Mouse (Mus musculus) embryo, embryonic 11 days (tissue): ENCODE measurements around the gene Acot1.
"Not testable (repeated sequence)": the region's sequence is repeated elsewhere in the genome, so short reads cannot be mapped to it uniquely, and the experiment has no call there.

Experiments
- DNase-seq: peaks from one replicate; pipeline ENCODE4 v3.0.0-alpha.2; 2015

The Acot1 gene

GRCm38 (mm10) chr12:84009171-84009965 lies at the start of gene Acot1:
Acot1 (plus strand) TSS chr12:84009490.
- DNase-seq, result peak; percentile 85

- DNase-seq, result no peak
These were observed 44.1 kb upstream of the Acot1 start for GRCm38 (mm10) chr12:83965235-83965634.

- DNase-seq, result peak; percentile 66
These were observed 37.2 kb upstream of the Acot1 start for GRCm38 (mm10) chr12:83972117-83972516.

- no peak for DNase-seq
These were observed 30.4 kb upstream of the Acot1 start for GRCm38 (mm10) chr12:83978862-83979261.

- no peak for DNase-seq
These were observed 27.7 kb upstream of the Acot1 start for GRCm38 (mm10) chr12:83981615-83982014.

- DNase-seq, result no peak
These were observed 24.5 kb upstream of the Acot1 start, which contains the start of gene Heatr4 for GRCm38 (mm10) chr12:83984752-83985151. Heatr4 (minus strand) TSS chr12:83984852.

- no peak for DNase-seq
These were observed 22.1 kb upstream of the Acot1 start for GRCm38 (mm10) chr12:83987242-83987582.

- peak; percentile 90 for DNase-seq
These were observed 21.5 kb upstream of the Acot1 start, which contains the start of gene Acot2 for GRCm38 (mm10) chr12:83987583-83988441. Acot2 (plus strand) TSS chr12:83987861.

- DNase-seq, result no peak
These were observed 20.8 kb upstream of the Acot1 start for GRCm38 (mm10) chr12:83988483-83988882.

- no peak for DNase-seq
These were observed 19.9 kb upstream of the Acot1 start for GRCm38 (mm10) chr12:83989378-83989777.

- DNase-seq, result no peak
These were observed 12.1 kb upstream of the Acot1 start for GRCm38 (mm10) chr12:83997221-83997620.

GRCm38 (mm10) chr12:83998341-83999107 lies 10.8 kb upstream of the Acot1 start:
- DNase-seq, result no peak

- DNase-seq, result not testable (repeated sequence)
These were observed 10.1 kb upstream of the Acot1 start for GRCm38 (mm10) chr12:83999237-83999636.

- no peak for DNase-seq
These were observed 8.9 kb upstream of the Acot1 start for GRCm38 (mm10) chr12:84000418-84000817.

- no peak for DNase-seq
These were observed 5.4 kb upstream of the Acot1 start for GRCm38 (mm10) chr12:84003866-84004265.

- no peak for DNase-seq
These were observed 1.0 kb upstream of the Acot1 start for GRCm38 (mm10) chr12:84008251-84008650.

GRCm38 (mm10) chr12:84008729-84009128 lies 561 bp upstream of the Acot1 start:
- DNase-seq, result no peak

GRCm38 (mm10) chr12:84010201-84010600 lies 911 bp downstream of the Acot1 start:
- DNase-seq, result no peak

GRCm38 (mm10) chr12:84011251-84012040 lies 2.2 kb downstream of the Acot1 start:
- DNase-seq, result peak; percentile 79

GRCm38 (mm10) chr12:84013130-84013529 lies 3.8 kb downstream of the Acot1 start:
- no peak for DNase-seq

GRCm38 (mm10) chr12:84013701-84014100 lies 4.4 kb downstream of the Acot1 start:
- no peak for DNase-seq

GRCm38 (mm10) chr12:84020528-84020927 lies 11.2 kb downstream of the Acot1 start:
- DNase-seq, result not testable (repeated sequence)
